Mouse (Mus musculus): ENCODE measurements around the gene Stk33. TPM values are rescaled to one million over a fixed set of nuclear protein-coding genes. Genes with fewer than 3 reads are reported as not detected.

Stk33 gene
- total and polyA plus RNA-seq, 3 experiments, result not detected

- Histone ChIP-seq H3K9me3 (replicated peaks; ENCODE audit: insufficient read depth, low read length) (no peaks in the 10 kb centered on the region), H3K4me1 (ENCODE audit: control insufficient read depth in 1 of 2, insufficient read depth in 2 of 2, low read length in 2 of 2) (no peaks in the 10 kb centered on the region), H3K27ac (ENCODE audit: control insufficient read depth, low read depth, low read length) (no peak overlapping the region), H3K36me3 (ENCODE audit: control insufficient read depth in 1 of 2, insufficient read depth in 2 of 2, low read length in 2 of 2) (no peaks in the 10 kb centered on the region), H3K27me3 (ENCODE audit: control insufficient read depth in 1 of 2, insufficient read depth in 2 of 2, low read length in 2 of 2) (peaks cover 4 to 16% of the 10 kb centered on the region in 2 experiments), H3K9ac (ENCODE audit: control insufficient read depth, low read depth, low read length, poor library complexity, severe bottlenecking) (no peak overlapping the region), H3K4me3 (ENCODE audit: control insufficient read depth in 1 of 2, insufficient read depth in 1 of 2, low read depth in 2 of 2, low read length in 2 of 2) (no peak overlapping the region), H3K79me2 (ENCODE audit: control insufficient read depth, insufficient read depth, low read length, poor library complexity) (no peaks in the 10 kb centered on the region)
- no peak for DNase-seq (ENCODE audit: low read depth, low spot score)
- no peak for TF ChIP-seq CHD2 (IDR thresholded peaks at IDR 0.05; ENCODE audit: low read length)
- TF ChIP-seq RAD21 (IDR thresholded peaks at IDR 0.05; ENCODE audit: low read depth, low read length), result no peak
- TF ChIP-seq SMC3 (IDR thresholded peaks at IDR 0.05; ENCODE audit: low read depth, low read length), result no peak
- no peak for TF ChIP-seq CHD1 (IDR thresholded peaks at IDR 0.05; ENCODE audit: low read depth, low read length)
- TF ChIP-seq ETS1 (IDR thresholded peaks at IDR 0.05; ENCODE audit: low read depth, low read length), result no peak
- no peak for TF ChIP-seq GABPA (IDR thresholded peaks at IDR 0.05; ENCODE audit: low read depth, low read length)
- no peak for TF ChIP-seq ZNF384 (IDR thresholded peaks at IDR 0.05; ENCODE audit: low read depth, low read length)
- no peak for TF ChIP-seq NELFE (IDR thresholded peaks at IDR 0.05; ENCODE audit: low read depth, low read length)
- no peak for TF ChIP-seq JUND (IDR thresholded peaks at IDR 0.05; ENCODE audit: low read depth, low read length)
Observed at GRCm38 (mm10) chr7:109467591-109467990, 28.7 kb upstream of the Stk33 start.

- TF ChIP-seq CHD2 (IDR thresholded peaks at IDR 0.05; ENCODE audit: low read length), result no peak
- TF ChIP-seq USF2 (IDR thresholded peaks at IDR 0.05; ENCODE audit: borderline replicate concordance in 1 of 2, insufficient read depth in 1 of 2, low read depth in 1 of 2, low read length in 2 of 2), result no peak
- no peak for TF ChIP-seq POLR2AphosphoS5 (IDR thresholded peaks at IDR 0.05; ENCODE audit: borderline replicate concordance, low read depth, low read length)
- no peak for TF ChIP-seq MXI1 (IDR thresholded peaks at IDR 0.05; ENCODE audit: low read depth, low read length)
- no peak for TF ChIP-seq KAT2A (conservative IDR thresholded peaks at IDR 0.05; ENCODE audit: low read depth, low read length)
- TF ChIP-seq CTCF (IDR thresholded peaks at IDR 0.05 in 2 of 3, conservative IDR thresholded peaks at IDR 0.05 in 1 of 3; ENCODE audit: control insufficient read depth in 1 of 3, insufficient read depth in 1 of 3, low read depth in 2 of 3, low read length in 3 of 3, poor library complexity in 1 of 3, severe bottlenecking in 1 of 3), result no peak
- no peak for TF ChIP-seq E2F4 (IDR thresholded peaks at IDR 0.05; ENCODE audit: borderline replicate concordance, low read depth, low read length)
- TF ChIP-seq ETS1 (IDR thresholded peaks at IDR 0.05; ENCODE audit: low read depth, low read length), result no peak
- no peak for TF ChIP-seq MAZ (IDR thresholded peaks at IDR 0.05; ENCODE audit: low read depth, low read length)
- no peak for TF ChIP-seq ELF1 (IDR thresholded peaks at IDR 0.05; ENCODE audit: low read depth, low read length)
- no peak for TF ChIP-seq USF1 (IDR thresholded peaks at IDR 0.05; ENCODE audit: low read depth, low read length)
- TF ChIP-seq NELFE (IDR thresholded peaks at IDR 0.05; ENCODE audit: low read depth, low read length), result no peak
- TF ChIP-seq POLR2AphosphoS2 (IDR thresholded peaks at IDR 0.05; ENCODE audit: low read length), result no peak
- no peak for TF ChIP-seq ZKSCAN1 (IDR thresholded peaks at IDR 0.05; ENCODE audit: low read depth, low read length)
- no peak for TF ChIP-seq TCF12 (IDR thresholded peaks at IDR 0.05; ENCODE audit: low read depth, low read length)
- no peak for TF ChIP-seq SMC3 (IDR thresholded peaks at IDR 0.05; ENCODE audit: low read depth, low read length)
- no peak for TF ChIP-seq ZNF384 (IDR thresholded peaks at IDR 0.05; ENCODE audit: low read depth, low read length)
- TF ChIP-seq TAL1 (IDR thresholded peaks at IDR 0.05; ENCODE audit: low read length), result no peak
- no peak for DNase-seq (ENCODE audit: low read depth, low spot score)
- Histone ChIP-seq H3K9ac (ENCODE audit: control insufficient read depth, low read depth, low read length, poor library complexity, severe bottlenecking) (no peak overlapping the region), H3K4me1 (ENCODE audit: control insufficient read depth in 1 of 2, insufficient read depth in 2 of 2, low read length in 2 of 2) (no peaks in the 10 kb centered on the region), H3K4me3 (ENCODE audit: control insufficient read depth in 1 of 2, insufficient read depth in 1 of 2, low read depth in 2 of 2, low read length in 2 of 2) (no peak overlapping the region), H3K27me3 (ENCODE audit: control insufficient read depth in 1 of 2, insufficient read depth in 2 of 2, low read length in 2 of 2) (peaks cover 5% of the 10 kb centered on the region in 2 experiments; a peak in 3 of 4 replicates), H3K27ac (ENCODE audit: control insufficient read depth, low read depth, low read length) (no peak overlapping the region), H3K9me3 (replicated peaks; ENCODE audit: insufficient read depth, low read length) (no peaks in the 10 kb centered on the region), H3K79me2 (ENCODE audit: control insufficient read depth, insufficient read depth, low read length, poor library complexity) (no peaks in the 10 kb centered on the region), H3K36me3 (ENCODE audit: control insufficient read depth in 1 of 2, insufficient read depth in 2 of 2, low read length in 2 of 2) (no peaks in the 10 kb centered on the region)
Observed at GRCm38 (mm10) chr7:109460698-109461097, 21.8 kb upstream of the Stk33 start.

Data from MEL (cell line).